Mouse (Mus musculus): ENCODE measurements around the gene Wnt7a. TPM values are rescaled to one million over a fixed set of nuclear protein-coding genes. Genes with fewer than 3 reads are reported as not detected.

The Wnt7a gene
- total RNA-seq, 2 experiments from 2014 or later: not detected

GRCm38 (mm10) chr6:91392475-91393174 lies 18.5 kb downstream of the Wnt7a start:
- no peak for DNase-seq (ENCODE audit: low spot score)
- intact Hi-C loops (cut with DNase I): no loop called here

GRCm38 (mm10) chr6:91389141-91389540 lies 22.0 kb downstream of the Wnt7a start:
- no peak for DNase-seq (ENCODE audit: low spot score)
- intact Hi-C loops (cut with DNase I): no loop called here

GRCm38 (mm10) chr6:91384415-91384814 lies 26.7 kb downstream of the Wnt7a start:
- intact Hi-C loops (cut with DNase I): no loop called here
- no peak for DNase-seq (ENCODE audit: low spot score)

GRCm38 (mm10) chr6:91383871-91384270 lies 27.3 kb downstream of the Wnt7a start:
- DNase-seq (ENCODE audit: low spot score): no peak
- intact Hi-C loops (cut with DNase I): no loop called here

GRCm38 (mm10) chr6:91383303-91383702 lies 27.9 kb downstream of the Wnt7a start:
- intact Hi-C loops (cut with DNase I): no loop called here

GRCm38 (mm10) chr6:91379871-91380270 lies 31.3 kb downstream of the Wnt7a start:
- no peak for DNase-seq (ENCODE audit: low spot score)
- intact Hi-C loops (cut with DNase I): no loop called here

More at GRCm38 (mm10) chr6:91383303-91383702, 27.9 kb downstream of the Wnt7a start:
- no peak for DNase-seq (ENCODE audit: low spot score)

GRCm38 (mm10) chr6:91379266-91379665 lies 31.9 kb downstream of the Wnt7a start:
- DNase-seq (ENCODE audit: low spot score): no peak
- intact Hi-C loops (cut with DNase I): no loop called here

GRCm38 (mm10) chr6:91372977-91373376 lies 38.2 kb downstream of the Wnt7a start:
- DNase-seq (ENCODE audit: low spot score): no peak
- intact Hi-C loops (cut with DNase I): no loop called here

- intact Hi-C loops (cut with DNase I): no loop called here
These were observed 38.6 kb downstream of the Wnt7a start for GRCm38 (mm10) chr6:91372586-91372971.

GRCm38 (mm10) chr6:91371912-91372585 lies 39.1 kb downstream of the Wnt7a start:
- intact Hi-C loops (cut with DNase I): no loop called here
- no peak for DNase-seq (ENCODE audit: low spot score)

More at GRCm38 (mm10) chr6:91372586-91372971, 38.6 kb downstream of the Wnt7a start:
- no peak for DNase-seq (ENCODE audit: low spot score)

GRCm38 (mm10) chr6:91366781-91367180 lies 44.4 kb downstream of the Wnt7a start:
- intact Hi-C loops (cut with DNase I): no loop called here

GRCm38 (mm10) chr6:91365480-91365879 lies 45.7 kb downstream of the Wnt7a start:
- DNase-seq (ENCODE audit: low spot score): no peak
- intact Hi-C loops (cut with DNase I): no loop called here

More at GRCm38 (mm10) chr6:91366781-91367180, 44.4 kb downstream of the Wnt7a start:
- DNase-seq (ENCODE audit: low spot score): no peak

- intact Hi-C loops (cut with DNase I): no loop called here
- DNase-seq (ENCODE audit: low spot score): no peak
These were observed 48.4 kb downstream of the Wnt7a start for GRCm38 (mm10) chr6:91362756-91363155.

GRCm38 (mm10) chr6:91360998-91361397 lies 50.2 kb downstream of the Wnt7a start:
- intact Hi-C loops (cut with DNase I): no loop called here

GRCm38 (mm10) chr6:91360371-91360690 lies 50.8 kb downstream of the Wnt7a start:
- DNase-seq (ENCODE audit: low spot score): no peak
- intact Hi-C loops (cut with DNase I): no loop called here

More at GRCm38 (mm10) chr6:91360998-91361397, 50.2 kb downstream of the Wnt7a start:
- no peak for DNase-seq (ENCODE audit: low spot score)

- intact Hi-C loops (cut with DNase I): no loop called here
- no peak for DNase-seq (ENCODE audit: low spot score)
These were observed 51.3 kb downstream of the Wnt7a start for GRCm38 (mm10) chr6:91359672-91360370.

GRCm38 (mm10) chr6:91358866-91359656 lies 52.1 kb downstream of the Wnt7a start:
- intact Hi-C loops (cut with DNase I): no loop called here

GRCm38 (mm10) chr6:91358394-91358793 lies 52.8 kb downstream of the Wnt7a start:
- intact Hi-C loops (cut with DNase I): no loop called here
- DNase-seq (ENCODE audit: low spot score): no peak

More at GRCm38 (mm10) chr6:91358866-91359656, 52.1 kb downstream of the Wnt7a start:
- no peak for DNase-seq (ENCODE audit: low spot score)

- no peak for DNase-seq (ENCODE audit: low spot score)
- intact Hi-C loops (cut with DNase I): no loop called here
These were observed 53.8 kb downstream of the Wnt7a start for GRCm38 (mm10) chr6:91357238-91357876.

GRCm38 (mm10) chr6:91349620-91350019 lies 61.5 kb downstream of the Wnt7a start:
- DNase-seq (ENCODE audit: low spot score): no peak
- intact Hi-C loops (cut with DNase I): no loop called here
